10 mouse cellular contexts compared by ENCODE assay signal in the genomic region with DNA sequence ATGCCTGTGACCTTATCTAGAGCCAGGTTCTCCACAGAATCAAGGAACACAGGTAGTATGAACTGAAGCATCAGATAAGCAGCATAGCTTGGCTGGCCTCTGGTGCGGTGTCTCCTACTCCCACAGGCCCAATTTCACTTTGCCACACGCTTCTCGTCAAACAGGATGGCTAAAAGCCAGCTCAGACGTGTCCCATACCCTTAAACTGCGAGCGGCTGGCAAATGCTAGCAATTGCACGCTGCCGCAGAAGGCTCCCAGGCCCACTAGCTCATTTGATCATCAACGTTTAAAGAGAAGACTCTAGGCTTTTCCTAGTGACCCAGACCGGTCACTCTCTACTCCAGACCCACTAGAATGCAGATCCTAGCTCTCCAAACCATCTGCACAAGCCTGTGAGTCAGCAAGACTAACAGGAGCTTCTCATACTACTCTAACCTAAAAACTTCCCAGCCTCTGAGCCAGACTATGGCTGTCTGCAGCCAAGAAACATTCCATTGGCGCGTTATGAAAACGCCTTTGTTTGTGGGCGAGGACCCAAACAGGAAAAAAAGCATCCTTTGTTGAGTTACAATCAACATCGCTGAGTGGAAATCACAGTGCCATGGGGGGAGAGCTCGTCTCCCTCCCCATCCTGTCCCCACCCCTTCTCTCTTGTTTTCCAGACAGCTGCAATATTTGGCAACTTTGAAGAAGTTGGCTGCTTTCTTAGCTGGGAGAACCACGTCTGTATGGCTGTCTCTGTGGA. TPM values are rescaled to one million over a fixed set of nuclear protein-coding genes. Genes with fewer than 3 reads are reported as not detected.
DNase-seq lines count a peak whose midpoint lies in the region; ATAC-seq and TF ChIP-seq lines count a peak whose summit lies in the region.
"Had no signal": no experiment of that assay in that cellular context is flagged by ENCODE, and none has a peak within 500 bp of the region (broad histone marks: within the 10 kb centered on the region; RNA-seq: fewer than 3 reads in every experiment).

No protein-coding gene starts in this region.

- H3K36me3 ChIP-seq in embryonic facial prominence, embryonic 14.5 days (ENCODE audit: control insufficient read depth, insufficient read depth, low read length): no peaks in the 10 kb centered on the region
- H3K36me3 ChIP-seq in heart, embryonic 13.5 days: 0 out of 2 replicates have a peak, but pooled peaks cover 5% of the 10 kb centered on the region
- no peaks in the 10 kb centered on the region for H3K36me3 ChIP-seq in midbrain, postnatal 0 days (ENCODE audit: insufficient read depth, low read length)
- H3K36me3 ChIP-seq: neural tube, embryonic 12.5 days had no signal

- H3K9me3 ChIP-seq in embryonic facial prominence, embryonic 14.5 days (ENCODE audit: control insufficient read depth, low read length): no peaks in the 10 kb centered on the region
- H3K9me3 ChIP-seq in heart, embryonic 13.5 days: no peaks in the 10 kb centered on the region
- H3K9me3 ChIP-seq in midbrain, postnatal 0 days (ENCODE audit: low read length): no peaks in the 10 kb centered on the region
- H3K9me3 ChIP-seq: neural tube, embryonic 12.5 days had no signal

- no peak for TF ChIP-seq CTCF in layer of hippocampus, adult 2 months (conservative IDR thresholded peaks at IDR 0.05)
- no peak for TF ChIP-seq CTCF in midbrain, postnatal 0 days (IDR thresholded peaks at IDR 0.05)

- no peak overlapping the region for H3K4me3 ChIP-seq in embryonic facial prominence, embryonic 14.5 days (ENCODE audit: low read depth, low read length)
- no peak overlapping the region for H3K4me3 ChIP-seq in heart, embryonic 13.5 days
- H3K4me3 ChIP-seq in layer of hippocampus, adult 2 months: no peak overlapping the region; the same call in 1 of the 2 replicates
- H3K4me3 ChIP-seq in midbrain, postnatal 0 days (ENCODE audit: low read depth, low read length): no peak overlapping the region
- H3K4me3 ChIP-seq: neural tube, embryonic 12.5 days had no signal

- H3K27me3 ChIP-seq in embryonic facial prominence, embryonic 14.5 days (replicated peaks; ENCODE audit: control insufficient read depth, insufficient read depth, low read length): no peaks in the 10 kb centered on the region
- H3K27me3 ChIP-seq in heart, embryonic 13.5 days (replicated peaks): no peaks in the 10 kb centered on the region
- no peaks in the 10 kb centered on the region for H3K27me3 ChIP-seq in midbrain, postnatal 0 days (ENCODE audit: insufficient read depth, low read length)
- H3K27me3 ChIP-seq: neural tube, embryonic 12.5 days had no signal

- no peak overlapping the region for H3K9ac ChIP-seq in embryonic facial prominence, embryonic 14.5 days (ENCODE audit: low read depth, low read length)
- H3K9ac ChIP-seq in heart, embryonic 13.5 days: peak overlapping the region; percentile 28; the same call in 1 of the 2 replicates
- H3K9ac ChIP-seq in midbrain, postnatal 0 days (replicated peaks; ENCODE audit: low read length, poor library complexity, severe bottlenecking): no peak overlapping the region
- H3K9ac ChIP-seq: neural tube, embryonic 12.5 days had no signal

- peak overlapping the region; percentile 58; the same call in 1 of the 2 replicates for H3K27ac ChIP-seq in embryonic facial prominence, embryonic 14.5 days (replicated peaks; ENCODE audit: low read depth, low read length)
- H3K27ac ChIP-seq in heart, embryonic 13.5 days (replicated peaks): peak overlapping the region; percentile 65
- H3K27ac ChIP-seq in layer of hippocampus, adult 2 months: peak overlapping the region; percentile 92
- no peak overlapping the region for H3K27ac ChIP-seq in midbrain, postnatal 0 days (ENCODE audit: low read depth, low read length)
- H3K27ac ChIP-seq: neural tube, embryonic 12.5 days had no signal

- peak; percentile 75 for DNase-seq in layer of hippocampus, adult 11-12 months (ENCODE audit: low spot score)
- DNase-seq in layer of hippocampus, postnatal 25 days (ENCODE audit: extremely low spot score in 1 of 2, low spot score in 1 of 2): no peak
- peak; percentile 73 for DNase-seq in embryonic facial prominence, embryonic 14.5 days (ENCODE audit: low spot score)
- peak; percentile 59 to 78 for DNase-seq in layer of hippocampus, adult 2 months (ENCODE audit: low spot score in 2 of 2)
- peak; percentile 63 for DNase-seq in midbrain, postnatal 0 days (ENCODE audit: low spot score)
- no peak for DNase-seq in MN1 (ENCODE audit: low spot score)

- 52% methylated on average over 17 of the region's 17 CpGs for WGBS in embryonic facial prominence, embryonic 14.5 days
- 62% methylated on average over 17 of the region's 17 CpGs for WGBS in heart, embryonic 13.5 days
- WGBS in midbrain, postnatal 0 days: 65% methylated on average over 17 of the region's 17 CpGs

- H3K4me2 ChIP-seq in embryonic facial prominence, embryonic 14.5 days (ENCODE audit: low read depth, low read length): no peak overlapping the region
- no peak overlapping the region for H3K4me2 ChIP-seq in heart, embryonic 13.5 days
- H3K4me2 ChIP-seq in midbrain, postnatal 0 days (ENCODE audit: low read depth, low read length, poor library complexity, severe bottlenecking): no peak overlapping the region
- H3K4me2 ChIP-seq: neural tube, embryonic 12.5 days had no signal

- H3K4me1 ChIP-seq in embryonic facial prominence, embryonic 14.5 days (ENCODE audit: control insufficient read depth, insufficient read depth, low read length): peaks cover 22% of the 10 kb centered on the region
- peaks cover 52% of the 10 kb centered on the region for H3K4me1 ChIP-seq in heart, embryonic 13.5 days
- no peaks in the 10 kb centered on the region for H3K4me1 ChIP-seq in midbrain, postnatal 0 days (ENCODE audit: insufficient read depth, low read length)

- ATAC-seq in embryonic facial prominence, embryonic 14.5 days (ENCODE audit: low read depth): no peak
- ATAC-seq in heart, embryonic 13.5 days (ENCODE audit: extremely low read depth, insufficient number of reproducible peaks, low FRiP score, low TSS enrichment): no peak
- ATAC-seq in midbrain, postnatal 0 days (ENCODE audit: low FRiP score): no peak
- no peak for ATAC-seq in inflammation-experienced regulatory T-cells, adult 6 months

RNA-seq across cellular contexts. Expression of a gene that starts 3.5 kb away (rescaled TPM):
- total RNA-seq in layer of hippocampus, postnatal 25 days (2021): 10 to 100 TPM; 40.3 to 41.1 TPM
- polyA plus RNA-seq in embryonic facial prominence, embryonic 14.5 days (2014; fragmentation: Nextera tagmentation; extraction: Ambion mirVana): 5.4 and 5.6 TPM in 2 replicates
- 9.0 and 12.4 TPM in 2 replicates for polyA plus RNA-seq in heart, embryonic 13.5 days (2015; fragmentation: Nextera tagmentation; extraction: Ambion mirVana)
- total RNA-seq in layer of hippocampus, adult 2 months (2021): 10 to 100 TPM; 43.0 to 53.8 TPM
- total RNA-seq in midbrain, postnatal 0 days (2014; rRNA removed): 1.6 and 2.4 TPM in 2 replicates
- polyA plus RNA-seq in midbrain, postnatal 0 days (2015; fragmentation: Nextera tagmentation; extraction: Ambion mirVana): 1.7 and 2.2 TPM in 2 replicates
- polyA plus RNA-seq in inflammation-experienced regulatory T-cells, adult 6 months (2017; shearing (Covaris generic)): 1 to 10 TPM in 2 of 3 experiments, not detected in 1; 2.6 to 3.5 TPM

RNA-seq across cellular contexts. Expression of a gene that starts 17.3 kb away (rescaled TPM):
- under 1 TPM in 1 of 2 experiments, not detected in 1; 0.38 TPM for total RNA-seq in layer of hippocampus, postnatal 25 days (2021)
- not detected in 2 replicates for polyA plus RNA-seq in embryonic facial prominence, embryonic 14.5 days (2014; fragmentation: Nextera tagmentation; extraction: Ambion mirVana)
- polyA plus RNA-seq in heart, embryonic 13.5 days (2015; fragmentation: Nextera tagmentation; extraction: Ambion mirVana): not detected in 2 replicates
- total RNA-seq in layer of hippocampus, adult 2 months (2021): under 1 TPM in 1 of 2 experiments, not detected in 1; 0.23 TPM
- total RNA-seq in midbrain, postnatal 0 days (2014; rRNA removed): not detected in 2 replicates
- polyA plus RNA-seq in midbrain, postnatal 0 days (2015; fragmentation: Nextera tagmentation; extraction: Ambion mirVana): not detected in 2 replicates
- polyA plus RNA-seq in inflammation-experienced regulatory T-cells, adult 6 months (2017; shearing (Covaris generic)): not detected
- polyA plus RNA-seq: gonadal fat pad, adult 2 months; neural tube, embryonic 12.5 days had no signal

RNA-seq across cellular contexts. Expression of a gene that starts 22.4 kb away (rescaled TPM):
- 100 to 1,000 TPM; 202 to 220 TPM for total RNA-seq in layer of hippocampus, postnatal 25 days (2021)
- polyA plus RNA-seq in embryonic facial prominence, embryonic 14.5 days (2014; fragmentation: Nextera tagmentation; extraction: Ambion mirVana): 325 and 390 TPM in 2 replicates
- polyA plus RNA-seq in heart, embryonic 13.5 days (2015; fragmentation: Nextera tagmentation; extraction: Ambion mirVana): 473 and 541 TPM in 2 replicates
- 100 to 1,000 TPM; 209 to 211 TPM for total RNA-seq in layer of hippocampus, adult 2 months (2021)
- total RNA-seq in midbrain, postnatal 0 days (2014; rRNA removed): 241 and 287 TPM in 2 replicates
- polyA plus RNA-seq in midbrain, postnatal 0 days (2015; fragmentation: Nextera tagmentation; extraction: Ambion mirVana): 481 and 482 TPM in 2 replicates
- 100 to 1,000 TPM; 393 to 568 (median 531) TPM for polyA plus RNA-seq in inflammation-experienced regulatory T-cells, adult 6 months (2017; shearing (Covaris generic))

RNA-seq across cellular contexts. Expression of a gene that starts 30.4 kb away (rescaled TPM):
- not detected for total RNA-seq in layer of hippocampus, postnatal 25 days (2021)
- not detected in 2 replicates for polyA plus RNA-seq in embryonic facial prominence, embryonic 14.5 days (2014; fragmentation: Nextera tagmentation; extraction: Ambion mirVana)
- 0.48 and 1.2 TPM in 2 replicates for polyA plus RNA-seq in heart, embryonic 13.5 days (2015; fragmentation: Nextera tagmentation; extraction: Ambion mirVana)
- under 1 TPM in 1 of 2 experiments, not detected in 1; 0.32 TPM for total RNA-seq in layer of hippocampus, adult 2 months (2021)
- not detected in 2 replicates for total RNA-seq in midbrain, postnatal 0 days (2014; rRNA removed)
- polyA plus RNA-seq in midbrain, postnatal 0 days (2015; fragmentation: Nextera tagmentation; extraction: Ambion mirVana): not detected in 2 replicates
- polyA plus RNA-seq in inflammation-experienced regulatory T-cells, adult 6 months (2017; shearing (Covaris generic)): not detected
- polyA plus RNA-seq: neural tube, embryonic 12.5 days had no signal

RNA-seq across cellular contexts. Expression of a gene that starts 37.8 kb away (rescaled TPM):
- total RNA-seq in layer of hippocampus, postnatal 25 days (2021): 100 to 1,000 TPM; 139 to 150 TPM
- polyA plus RNA-seq in embryonic facial prominence, embryonic 14.5 days (2014; fragmentation: Nextera tagmentation; extraction: Ambion mirVana): 242 and 262 TPM in 2 replicates
- polyA plus RNA-seq in heart, embryonic 13.5 days (2015; fragmentation: Nextera tagmentation; extraction: Ambion mirVana): 334 and 366 TPM in 2 replicates
- 100 to 1,000 TPM; 138 to 144 TPM for total RNA-seq in layer of hippocampus, adult 2 months (2021)
- 186 and 226 TPM in 2 replicates for total RNA-seq in midbrain, postnatal 0 days (2014; rRNA removed)
- polyA plus RNA-seq in midbrain, postnatal 0 days (2015; fragmentation: Nextera tagmentation; extraction: Ambion mirVana): 352 and 383 TPM in 2 replicates
- polyA plus RNA-seq in inflammation-experienced regulatory T-cells, adult 6 months (2017; shearing (Covaris generic)): 100 to 1,000 TPM; 101 to 149 (median 103) TPM

Comparison
In these comparisons a context has a peak if more than half of its experiments do, and no peak if none do; other contexts are left out.
1. DNase-seq: peak in layer of hippocampus, adult 11-12 months (single experiment), embryonic facial prominence, embryonic 14.5 days (single experiment), layer of hippocampus, adult 2 months (2 of 2) and midbrain, postnatal 0 days (single experiment); none in layer of hippocampus, postnatal 25 days (0 of 2) and MN1 (single experiment).